Mouse (Mus musculus): ENCODE measurements around the gene Ajap1.

Ajap1 gene

DNA sequence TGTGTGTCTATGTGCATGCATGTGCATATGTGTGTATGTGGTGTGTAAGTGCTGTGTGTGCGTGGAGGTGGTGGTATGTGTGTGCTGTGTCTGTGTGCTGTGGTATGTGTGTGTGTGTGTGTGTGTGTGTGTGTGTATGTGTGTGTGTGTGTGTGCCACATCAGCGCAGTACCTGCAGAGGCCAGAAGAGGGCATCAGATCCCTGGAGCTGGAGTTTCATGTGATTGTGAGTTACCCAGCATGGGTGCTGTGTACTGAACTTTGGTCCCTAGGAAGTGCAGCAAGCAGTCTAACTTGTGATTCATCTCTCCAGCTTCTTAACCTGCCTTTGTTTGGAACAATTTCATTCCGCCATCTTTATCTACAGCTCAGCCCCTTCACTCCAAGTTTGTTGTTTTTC, 137.6 kb downstream of the Ajap1 start:
- DNase-seq: no peak

DNA sequence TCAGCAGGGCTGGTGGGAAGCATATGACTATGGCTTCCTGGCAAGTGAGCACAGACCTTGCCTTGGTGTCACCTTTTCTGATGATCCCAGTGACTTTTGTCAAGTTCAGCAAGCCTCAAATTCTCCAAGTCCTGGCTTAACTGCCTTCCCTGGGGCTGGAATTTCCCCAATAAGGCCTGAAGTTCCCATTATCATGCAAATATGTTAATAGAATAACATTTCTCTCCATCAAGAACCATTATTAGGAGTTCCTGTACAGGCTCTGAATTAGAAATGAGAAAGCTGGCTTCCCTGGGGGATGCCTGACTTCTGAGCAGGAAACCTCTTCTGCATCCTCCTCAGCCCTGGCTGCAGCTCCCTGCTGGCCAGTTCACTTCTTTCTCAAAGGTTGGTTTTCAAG, 141.7 kb downstream of the Ajap1 start:
- DNase-seq: no peak

DNA sequence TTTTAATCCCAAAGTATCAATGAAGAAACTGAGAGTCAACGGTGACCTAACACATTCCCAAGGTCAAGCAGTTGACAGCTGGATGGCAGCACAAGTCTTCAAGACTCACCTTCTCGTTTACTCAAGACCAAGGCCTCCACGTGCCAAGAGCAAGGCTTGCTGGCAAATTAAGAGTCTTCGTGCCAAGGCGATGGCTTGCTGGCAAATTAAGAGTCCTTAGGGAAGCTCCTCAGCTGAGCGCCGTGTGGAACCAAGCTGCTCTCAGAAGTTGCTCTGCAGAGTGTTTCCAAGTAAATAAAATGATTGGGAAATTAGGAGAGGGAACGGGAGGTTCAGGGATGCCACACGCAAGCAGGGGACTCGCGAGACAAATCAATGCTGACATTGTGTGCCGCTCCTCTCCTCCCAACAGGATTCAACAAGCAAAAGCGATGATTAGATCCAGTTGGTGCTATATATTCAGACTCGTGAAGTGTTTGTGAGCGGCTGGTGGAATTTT, 147.3 kb downstream of the Ajap1 start:
- no peak for DNase-seq

DNA sequence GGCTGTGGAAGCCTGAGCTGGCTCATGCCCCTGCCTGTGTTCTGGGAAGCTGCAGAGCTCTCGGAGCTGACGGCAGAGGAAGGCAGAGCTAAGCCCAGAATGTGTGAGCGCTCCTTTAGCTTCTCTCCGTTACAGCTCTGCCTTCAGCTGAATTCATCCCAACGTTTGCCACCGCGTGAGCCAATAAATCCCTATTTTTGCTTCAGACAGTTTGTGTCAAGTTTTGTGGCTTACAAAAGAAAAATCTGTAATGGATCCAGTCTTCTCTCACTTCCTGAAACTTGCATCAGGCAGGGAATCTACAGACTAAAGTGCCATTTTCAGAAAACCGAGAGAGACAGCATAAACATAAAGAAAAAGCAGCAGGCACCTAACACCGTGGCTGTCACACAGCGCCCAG, 154.8 kb downstream of the Ajap1 start:
- no peak for DNase-seq
